Mouse (Mus musculus) liver, adult (tissue): Measurements from ENCODE around the gene Dbp.

Experiments used
- GATA4 ChIP-seq: IDR thresholded peaks from 2 replicates; pipeline ENCODE4 v1.6.1; 2014; ENCODE audit warnings: mild to moderate bottlenecking, low read length; ENCODE audit not compliant: insufficient replicate concordance

Gene Dbp

GRCm38 (mm10) chr7:45715090-45715708, 10.3 kb downstream of the Dbp start, which contains the start of gene Rpl18:
Gene Rpl18, plus strand, starts transcription at chr7:45715457.
- peak; percentile 40; the same call in 1 of the 2 replicates for TF ChIP-seq GATA4

DNA sequence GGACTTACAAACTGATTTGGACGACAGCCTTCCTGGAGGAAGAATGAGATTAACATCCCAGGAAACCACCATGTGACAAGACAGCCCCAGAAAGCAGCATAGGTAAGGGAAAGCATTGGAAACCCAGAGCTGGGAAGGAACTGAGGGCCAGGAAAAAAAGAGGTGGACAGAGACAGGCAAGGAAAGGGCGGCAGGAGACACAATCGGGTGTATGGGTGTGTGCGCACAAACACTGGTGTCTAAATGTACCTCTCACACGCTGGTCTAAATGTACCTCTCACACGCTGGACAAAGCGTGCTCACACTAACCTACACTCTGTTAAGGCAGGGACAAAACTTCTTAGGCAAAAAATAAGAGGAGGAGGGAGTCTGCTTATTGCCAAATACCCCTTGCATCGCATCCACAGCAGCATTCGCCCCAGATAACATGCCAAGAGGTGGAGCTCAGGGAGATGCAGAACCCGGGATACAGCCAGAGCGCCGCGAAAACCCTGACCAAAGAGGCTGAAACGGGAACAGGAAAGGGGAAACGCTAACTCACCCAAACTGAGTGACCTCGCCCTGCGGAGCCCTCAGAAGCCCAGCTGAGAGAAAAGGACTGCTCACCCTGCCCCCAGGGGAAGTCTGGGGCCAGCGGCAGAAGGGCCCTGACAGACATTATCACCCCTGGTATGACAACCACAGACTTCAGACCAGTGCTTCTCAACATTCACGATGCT, 11.0 kb downstream of the Dbp start:
- TF ChIP-seq GATA4: no peak

DNA sequence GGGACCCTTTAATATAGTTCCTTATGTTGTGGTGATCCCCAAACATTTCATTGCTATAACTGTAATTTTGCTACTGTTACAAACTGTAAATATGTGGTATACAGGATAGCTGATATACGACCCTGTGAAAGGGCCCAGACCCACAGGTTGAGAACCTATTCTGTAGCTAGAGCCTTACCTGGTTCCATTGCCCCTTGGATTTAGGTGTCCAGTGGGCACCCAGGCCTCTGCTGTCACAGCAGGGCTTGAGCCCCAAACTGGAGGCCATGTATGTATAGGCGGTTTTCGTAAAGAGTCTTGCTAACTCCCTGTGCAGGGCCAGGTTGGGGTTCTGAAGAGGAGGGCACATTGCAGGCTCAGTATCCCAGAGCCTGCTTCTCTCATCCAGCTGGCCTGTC, 11.6 kb downstream of the Dbp start:
- no peak for TF ChIP-seq GATA4

GRCm38 (mm10) chr7:45716952-45717917, 12.3 kb downstream of the Dbp start:
- no peak for TF ChIP-seq GATA4

DNA sequence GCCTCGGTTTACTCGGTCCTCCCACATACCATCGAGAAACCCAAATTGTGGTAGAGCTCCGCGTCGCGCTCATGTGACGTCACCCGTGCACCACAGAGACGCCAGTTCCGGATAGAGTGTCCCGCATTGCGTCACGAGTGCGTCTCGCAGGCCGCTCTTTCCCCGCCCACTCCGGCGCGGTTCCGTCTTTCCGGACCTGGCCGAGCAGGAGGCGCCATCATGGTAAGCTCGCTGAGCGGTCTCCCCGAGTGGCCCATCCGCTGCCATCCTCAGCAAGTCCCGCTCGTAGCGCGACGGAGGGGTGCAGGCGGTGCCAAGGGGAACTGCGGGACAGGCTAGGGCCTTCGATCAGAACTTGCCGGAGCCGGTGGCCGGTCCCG, 13.0 kb downstream of the Dbp start, which contains the start of gene Sphk2:
Sphk2 (minus strand) TSS at position 85 of the 380 bp plus-strand sequence.
- no peak; the same call in 1 of the 2 replicates for TF ChIP-seq GATA4

DNA sequence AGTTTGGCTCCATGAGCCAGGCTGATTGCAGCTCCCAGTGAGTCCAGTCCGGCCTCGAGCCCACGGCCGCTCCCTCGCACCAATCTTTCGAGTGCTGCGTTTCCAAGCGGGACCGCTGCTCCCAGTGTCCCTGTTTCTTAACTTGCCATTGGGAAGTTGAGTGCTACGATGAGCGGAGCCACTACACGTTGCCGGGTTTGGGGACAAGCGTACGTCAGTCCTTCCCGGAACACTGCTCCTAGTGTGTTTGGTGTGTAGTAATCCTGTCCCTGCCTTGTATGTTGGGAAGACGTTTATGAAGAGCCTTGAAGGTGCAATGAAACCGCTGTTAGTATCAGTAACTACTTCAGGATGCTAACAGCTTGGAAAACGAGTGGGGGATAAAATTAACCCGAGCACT, 13.4 kb downstream of the Dbp start:
- TF ChIP-seq GATA4: no peak

- TF ChIP-seq GATA4: no peak
Measured at GRCm38 (mm10) chr7:45719180-45719579, 14.3 kb downstream of the Dbp start.

GRCm38 (mm10) chr7:45719738-45720412, 15.0 kb downstream of the Dbp start:
- TF ChIP-seq GATA4: no peak

DNA sequence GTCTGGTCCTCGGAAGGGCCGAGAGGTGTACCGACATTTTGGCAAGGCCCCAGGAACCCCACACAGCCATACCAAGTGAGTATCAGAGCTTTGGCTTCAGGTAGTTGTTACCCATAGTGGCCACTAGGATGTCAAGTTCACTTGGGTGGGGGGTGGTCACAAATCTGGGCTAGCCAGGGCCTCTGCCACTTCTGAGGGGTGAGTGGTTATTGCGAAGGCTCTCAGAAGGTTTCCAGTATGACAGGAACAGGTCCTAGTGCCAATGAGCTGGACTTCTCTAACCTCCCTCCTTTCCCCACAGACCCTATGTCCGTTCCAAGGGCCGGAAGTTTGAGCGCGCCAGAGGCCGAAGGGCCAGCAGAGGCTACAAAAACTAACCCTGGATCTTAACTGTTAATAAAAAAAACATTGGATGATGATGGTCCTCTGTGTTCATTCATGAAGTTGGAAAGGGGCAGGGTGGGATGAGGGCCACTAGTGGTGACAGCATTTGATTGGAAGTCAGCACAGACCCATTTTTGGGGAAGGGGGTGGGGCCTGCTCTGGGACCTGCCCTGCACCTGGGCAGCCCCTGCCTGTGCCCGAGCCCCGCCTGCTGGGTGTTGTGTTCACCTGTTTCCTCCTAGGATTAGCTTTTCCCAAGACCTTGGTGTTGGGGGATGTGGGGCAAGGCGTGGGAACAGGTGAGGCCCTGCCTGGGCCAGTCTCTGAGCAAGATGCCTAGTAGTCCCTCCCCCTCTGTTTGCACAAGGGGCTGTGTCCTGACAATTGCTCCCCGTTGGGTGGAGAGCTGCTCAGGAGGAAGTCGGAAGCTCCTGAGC, 15.7 kb downstream of the Dbp start, which contains the start of gene Fam83e:
Fam83e (plus strand) TSS at position 800 of the 821 bp plus-strand sequence.
- TF ChIP-seq GATA4: no peak

DNA sequence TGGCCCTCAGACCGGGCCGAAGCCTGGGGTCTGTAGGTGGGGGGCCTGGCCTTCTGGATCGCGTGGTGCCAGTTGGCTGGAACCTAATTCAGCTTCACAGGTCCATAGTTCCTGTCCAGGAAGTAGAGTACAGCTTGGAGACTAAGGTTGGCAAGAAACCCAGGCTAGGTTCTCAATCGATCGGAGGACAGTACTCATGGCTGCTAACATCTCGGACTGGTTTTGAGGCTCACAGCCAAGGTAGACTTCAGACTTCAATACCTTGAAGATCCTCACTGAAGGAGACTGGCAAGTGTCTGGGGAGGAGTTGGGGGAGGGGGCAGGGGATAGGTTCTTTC, 16.3 kb downstream of the Dbp start:
- TF ChIP-seq GATA4: no peak

DNA sequence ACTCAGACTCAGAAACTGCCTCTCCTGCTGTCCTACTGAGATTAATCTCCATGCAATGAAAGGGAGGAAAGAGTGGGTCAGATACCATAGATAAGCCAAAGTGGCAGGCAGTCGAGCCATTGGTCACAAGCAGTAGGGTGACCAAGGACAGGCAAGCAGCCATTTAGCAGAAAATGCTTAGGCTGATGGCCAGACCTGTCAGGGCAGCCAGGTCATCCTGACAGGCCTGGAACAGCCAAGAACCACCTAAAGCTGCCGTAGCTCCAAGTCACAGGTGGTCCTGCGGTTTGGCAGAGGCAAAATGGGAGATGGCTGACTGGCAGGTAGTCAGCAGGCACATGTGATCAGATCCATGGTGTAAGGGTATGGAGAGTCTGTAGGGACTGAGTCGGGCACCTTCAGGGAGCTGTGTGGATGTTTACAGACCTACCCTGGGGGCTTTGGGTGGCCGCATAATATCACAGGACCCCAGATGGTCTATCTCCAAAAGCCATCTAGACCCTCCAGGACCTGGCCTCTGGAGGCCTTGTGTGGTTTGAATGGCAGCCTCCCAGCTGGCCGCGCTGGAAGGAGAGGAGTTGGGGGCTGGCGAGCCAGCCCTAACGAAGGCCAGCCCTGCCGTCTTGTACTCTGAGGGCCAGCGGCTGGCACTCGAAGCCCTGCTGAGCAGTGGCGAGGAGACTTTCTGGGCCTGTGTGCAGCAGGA, 16.9 kb downstream of the Dbp start:
- TF ChIP-seq GATA4: no peak

DNA sequence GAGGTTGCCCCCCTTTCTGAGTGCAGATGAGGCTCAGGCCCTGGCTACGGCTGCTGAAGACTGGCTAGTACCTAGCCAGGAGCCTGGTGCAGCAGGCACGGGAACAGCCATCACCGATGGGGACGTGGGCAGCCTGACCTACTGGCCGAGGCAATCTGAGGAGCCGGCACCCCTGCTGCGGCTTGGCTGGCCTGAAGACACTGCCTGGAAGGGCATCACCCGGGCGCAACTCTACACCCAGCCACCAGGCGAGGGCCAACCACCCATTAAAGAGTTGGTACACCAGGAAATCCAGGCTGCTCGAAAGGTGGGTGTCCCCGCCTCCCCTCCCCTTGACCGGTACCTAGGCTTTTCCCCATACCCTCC, 17.4 kb downstream of the Dbp start:
- TF ChIP-seq GATA4: no peak

DNA sequence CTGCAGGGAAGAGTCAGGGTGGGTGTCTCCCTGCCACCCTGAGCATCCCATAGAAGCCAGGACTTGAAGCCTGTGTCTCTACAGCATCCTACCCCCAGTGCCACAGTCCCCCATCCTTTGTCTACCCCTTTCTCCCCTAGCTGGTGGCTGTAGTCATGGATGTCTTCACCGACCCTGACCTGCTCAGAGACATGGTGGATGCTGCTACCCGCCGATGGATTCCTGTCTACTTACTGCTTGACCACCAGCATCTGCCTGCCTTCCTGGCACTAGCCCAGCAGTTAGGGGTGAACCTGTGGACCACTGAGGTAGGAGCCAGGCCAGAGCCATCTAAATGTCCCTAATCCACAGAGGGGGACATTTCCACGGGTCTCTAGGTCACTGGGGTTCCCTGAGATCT, 18.4 kb downstream of the Dbp start:
- TF ChIP-seq GATA4: no peak

DNA sequence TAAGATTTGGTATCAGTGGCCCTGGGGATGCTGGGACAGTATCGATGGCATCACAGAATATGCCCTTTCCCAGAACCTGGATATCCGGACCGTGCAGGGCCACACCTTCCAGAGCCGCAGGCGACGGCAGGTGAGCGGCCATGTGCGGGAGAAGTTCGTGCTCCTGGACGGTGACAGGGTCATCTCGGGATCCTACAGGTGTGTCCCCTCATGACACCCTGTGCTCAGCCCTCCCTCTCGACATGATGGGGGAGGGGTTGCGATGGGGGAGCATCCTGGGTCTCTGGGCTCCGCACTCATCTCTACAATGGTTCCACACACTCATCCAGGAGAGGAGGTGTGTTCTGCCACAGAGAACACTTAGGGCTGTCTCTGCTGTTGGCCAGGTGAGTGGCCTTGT, 18.9 kb downstream of the Dbp start:
- no peak for TF ChIP-seq GATA4
